Mouse (Mus musculus): Measurements from ENCODE around the gene Ano6.

- no peak for TF ChIP-seq CTCF (IDR thresholded peaks at IDR 0.05; ENCODE audit: low read depth)
- no peak for TF ChIP-seq EP300 (IDR thresholded peaks at IDR 0.05; ENCODE audit: low read depth)
Measured at GRCm38 (mm10) chr15:95949336-95949735, 158.7 kb downstream of the Ano6 start.
